Mouse (Mus musculus): Measurements from ENCODE around the gene Slc29a4. TPM values are rescaled to one million over a fixed set of nuclear protein-coding genes. Genes with fewer than 3 reads are reported as not detected.

The Slc29a4 gene
- polyA plus RNA-seq, 1 experiment from 2014 or later: 8.4 TPM

- no peak overlapping the region for H3K27ac ChIP-seq
These were observed 8.7 kb downstream of the Slc29a4 start for GRCm38 (mm10) chr5:142700842-142701589.

DNA sequence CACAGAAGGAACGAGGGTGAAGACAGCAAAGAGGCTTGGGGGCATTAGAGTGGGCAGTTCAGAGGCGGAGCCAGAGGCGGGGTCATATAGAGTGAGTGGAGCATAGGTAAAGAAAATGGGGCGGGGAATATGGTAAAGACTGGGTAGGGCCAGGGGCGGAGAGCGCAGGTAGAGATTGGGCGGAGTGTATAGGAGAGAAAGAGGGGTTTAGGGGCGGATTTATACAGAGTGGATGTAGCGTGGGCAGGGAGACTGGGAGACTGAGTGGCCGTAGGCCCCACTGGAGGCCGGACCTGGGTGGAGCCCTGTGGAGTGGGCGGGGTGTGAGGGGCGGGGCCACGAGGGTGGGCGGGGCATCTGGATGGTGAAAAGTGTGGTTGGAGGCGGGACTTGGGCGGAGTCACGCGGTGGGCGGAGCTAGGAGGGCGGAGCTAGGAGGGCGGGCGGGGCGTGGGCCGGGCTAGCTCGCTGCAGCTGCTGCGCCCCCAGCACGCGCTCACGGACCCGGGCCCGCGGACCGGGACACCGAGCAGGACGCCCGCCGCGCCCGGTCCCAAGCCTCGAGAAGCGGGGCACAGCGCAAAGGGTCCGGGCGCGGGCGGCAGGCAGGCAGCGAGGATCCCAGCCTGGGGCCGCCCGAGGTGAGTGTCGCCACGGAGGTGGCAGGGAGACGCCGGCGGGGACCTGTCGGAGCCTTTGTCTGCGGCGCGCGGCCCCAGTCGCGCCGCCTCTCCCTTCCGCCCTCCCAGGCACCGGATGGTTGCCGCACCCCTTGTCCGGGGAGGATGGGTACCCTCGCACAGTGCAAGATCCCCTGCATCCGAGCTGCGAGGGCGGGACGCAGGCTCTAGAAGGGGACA is 9.6 kb downstream of the Slc29a4 start:
- H3K27me3 ChIP-seq (replicated peaks): peaks cover 10% of the 10 kb centered on the region
- H3K4me3 ChIP-seq (replicated peaks): peak overlapping the region; percentile 62
- peak overlapping the region; percentile 100 for H3K4me2 ChIP-seq (replicated peaks)
- no peaks in the 10 kb centered on the region for H3K9me3 ChIP-seq
- peak overlapping the region; percentile 60 for H3K9ac ChIP-seq
- ATAC-seq: peak; percentile 91
- WGBS: under 1% methylated on average over 71 of the region's 72 CpGs
- peaks cover 13% of the 10 kb centered on the region for H3K4me1 ChIP-seq (replicated peaks)
- H3K27ac ChIP-seq: no peak overlapping the region
- H3K36me3 ChIP-seq: no peaks in the 10 kb centered on the region

More at GRCm38 (mm10) chr5:142700842-142701589, 8.7 kb downstream of the Slc29a4 start:
- Histone ChIP-seq H3K4me2 (replicated peaks) (peak overlapping the region; percentile 100), H3K36me3 (no peaks in the 10 kb centered on the region), H3K27me3 (replicated peaks) (peaks cover 10% of the 10 kb centered on the region), H3K9ac (no peak overlapping the region), H3K4me1 (replicated peaks) (peaks cover 13% of the 10 kb centered on the region), H3K9me3 (no peaks in the 10 kb centered on the region), H3K4me3 (replicated peaks) (peak overlapping the region; percentile 62)
- 9% methylated on average over 15 of the region's 15 CpGs for WGBS
- ATAC-seq: peak; percentile 69

DNA sequence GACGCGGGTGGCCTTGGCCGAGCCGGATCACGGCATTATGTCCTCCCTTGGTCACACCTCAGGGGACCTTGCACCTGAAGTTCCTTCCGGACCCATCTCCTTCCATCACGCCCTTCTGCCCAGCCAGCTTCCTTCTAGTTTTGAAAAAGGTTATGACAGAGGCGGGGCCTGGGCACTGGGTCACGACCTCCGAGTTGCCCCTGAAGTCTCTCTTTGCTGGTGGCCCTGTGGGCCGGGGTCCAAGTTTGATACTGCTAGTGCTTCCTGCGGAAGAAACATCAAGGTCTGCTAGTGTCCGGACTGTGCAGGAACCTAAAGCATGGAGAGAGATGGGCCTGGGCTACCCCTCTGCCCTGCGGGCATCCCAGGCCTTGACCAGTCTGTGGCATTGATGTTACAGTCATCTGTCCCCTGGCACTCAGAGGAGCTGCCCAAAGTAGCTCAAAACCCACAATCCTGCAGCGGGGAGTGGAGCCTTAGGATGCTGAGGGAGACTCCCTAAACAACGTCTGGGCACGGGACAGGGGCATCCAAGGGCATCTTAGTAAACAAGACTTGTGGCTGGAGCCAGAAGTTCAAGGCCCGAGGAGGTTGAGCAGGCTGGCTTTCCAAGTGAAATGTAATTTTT is 10.3 kb downstream of the Slc29a4 start:
- H3K4me1 ChIP-seq (replicated peaks): peaks cover 13% of the 10 kb centered on the region
- peak overlapping the region; percentile 62 for H3K4me3 ChIP-seq (replicated peaks)
- peak overlapping the region; percentile 60 for H3K9ac ChIP-seq
- 20% methylated on average over 18 of the region's 18 CpGs for WGBS
- ATAC-seq: peak; percentile 5; the same call in 1 of the 2 replicates
- H3K36me3 ChIP-seq: no peaks in the 10 kb centered on the region
- peak overlapping the region; percentile 100 for H3K4me2 ChIP-seq (replicated peaks)
- H3K27ac ChIP-seq: no peak overlapping the region
- no peaks in the 10 kb centered on the region for H3K9me3 ChIP-seq
- H3K27me3 ChIP-seq (replicated peaks): peaks cover 10% of the 10 kb centered on the region

GRCm38 (mm10) chr5:142703569-142703968 is 11.3 kb downstream of the Slc29a4 start:
- no peak for ATAC-seq
- Histone ChIP-seq H3K4me2 (replicated peaks) (no peak overlapping the region), H3K4me3 (replicated peaks) (no peak overlapping the region), H3K27me3 (replicated peaks) (peaks cover 10% of the 10 kb centered on the region), H3K36me3 (no peaks in the 10 kb centered on the region), H3K27ac (no peak overlapping the region), H3K9me3 (no peaks in the 10 kb centered on the region), H3K4me1 (replicated peaks) (peaks cover 13% of the 10 kb centered on the region), H3K9ac (no peak overlapping the region)
- 88% methylated on average over 10 of the region's 10 CpGs for WGBS

DNA sequence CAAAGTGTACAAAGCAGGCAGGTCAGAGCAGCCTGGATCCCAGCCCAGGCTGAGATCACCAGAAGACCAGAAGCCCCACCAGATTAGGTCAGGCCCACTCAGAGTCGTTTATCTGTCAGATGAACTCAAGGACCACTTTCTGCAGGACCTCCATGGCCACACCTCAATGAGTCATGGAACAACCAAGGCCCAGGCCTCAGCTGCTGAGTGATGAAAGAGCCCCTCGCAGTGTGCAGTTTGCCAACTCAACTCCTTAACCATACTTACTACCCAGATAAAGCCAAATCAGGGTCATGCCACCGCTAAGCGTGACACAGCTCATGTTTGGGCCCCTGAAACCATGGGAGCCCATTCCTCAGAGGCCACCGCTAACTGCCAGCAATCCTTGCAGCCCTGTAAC is 15.4 kb downstream of the Slc29a4 start:
- no peaks in the 10 kb centered on the region for H3K36me3 ChIP-seq
- H3K27me3 ChIP-seq (replicated peaks): 0 out of 2 replicates have a peak, but pooled peaks cover 4% of the 10 kb centered on the region
- peaks cover under 1% of the 10 kb centered on the region; the same call in 1 of the 2 replicates for H3K4me1 ChIP-seq (replicated peaks)
- no peak overlapping the region for H3K27ac ChIP-seq
- ATAC-seq: no peak
- no peak overlapping the region for H3K9ac ChIP-seq
- H3K4me3 ChIP-seq (replicated peaks): no peak overlapping the region
- H3K4me2 ChIP-seq (replicated peaks): no peak overlapping the region
- WGBS: 84% methylated on average over 5 of the region's 5 CpGs
- H3K9me3 ChIP-seq: no peaks in the 10 kb centered on the region

- no peaks in the 10 kb centered on the region for H3K36me3 ChIP-seq
- no peaks in the 10 kb centered on the region for H3K4me1 ChIP-seq (replicated peaks)
- H3K4me3 ChIP-seq (replicated peaks): no peak overlapping the region
- H3K9ac ChIP-seq: no peak overlapping the region
- H3K4me2 ChIP-seq (replicated peaks): no peak overlapping the region
- H3K27ac ChIP-seq: no peak overlapping the region
- WGBS: 77% methylated on average over 7 of the region's 7 CpGs
- H3K27me3 ChIP-seq (replicated peaks): no peaks in the 10 kb centered on the region
- no peaks in the 10 kb centered on the region for H3K9me3 ChIP-seq
- ATAC-seq: no peak
These were observed 17.1 kb downstream of the Slc29a4 start for GRCm38 (mm10) chr5:142709436-142709835.

DNA sequence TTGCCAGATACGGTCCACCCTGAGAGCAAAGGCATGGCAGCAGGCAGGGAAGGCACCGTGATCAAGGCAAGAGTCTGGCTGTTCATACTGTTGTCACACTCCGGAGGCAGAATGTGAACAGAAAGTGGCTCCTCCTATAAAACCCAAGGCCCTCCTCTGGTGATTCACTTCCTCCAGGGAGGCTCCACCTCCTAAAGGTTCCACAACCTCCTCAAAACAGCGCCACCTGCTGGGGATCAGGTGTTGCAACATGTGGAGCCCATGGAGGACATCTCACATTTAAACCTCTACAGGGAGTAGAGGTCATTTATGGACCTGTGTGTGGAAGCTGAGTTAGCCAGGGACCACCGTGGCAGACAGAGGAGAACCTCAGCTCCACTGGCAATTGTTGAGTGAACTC is 20.1 kb downstream of the Slc29a4 start:
- H3K9ac ChIP-seq: no peak overlapping the region
- H3K4me1 ChIP-seq (replicated peaks): no peaks in the 10 kb centered on the region
- H3K4me3 ChIP-seq (replicated peaks): no peak overlapping the region
- no peak for ATAC-seq
- H3K27ac ChIP-seq: no peak overlapping the region
- no peaks in the 10 kb centered on the region for H3K9me3 ChIP-seq
- H3K36me3 ChIP-seq: no peaks in the 10 kb centered on the region
- H3K4me2 ChIP-seq (replicated peaks): no peak overlapping the region
- H3K27me3 ChIP-seq (replicated peaks): no peaks in the 10 kb centered on the region
- WGBS: 84% methylated on average over 5 of the region's 5 CpGs

- H3K4me3 ChIP-seq (replicated peaks): no peak overlapping the region
- H3K4me2 ChIP-seq (replicated peaks): no peak overlapping the region
- WGBS: 87% methylated on average over 10 of the region's 10 CpGs
- H3K27me3 ChIP-seq (replicated peaks): no peaks in the 10 kb centered on the region
- H3K4me1 ChIP-seq (replicated peaks): no peaks in the 10 kb centered on the region
- no peaks in the 10 kb centered on the region for H3K9me3 ChIP-seq
- H3K9ac ChIP-seq: no peak overlapping the region
- no peak overlapping the region for H3K27ac ChIP-seq
- no peaks in the 10 kb centered on the region for H3K36me3 ChIP-seq
- ATAC-seq: no peak
These were observed 21.7 kb downstream of the Slc29a4 start for GRCm38 (mm10) chr5:142713966-142714365.

DNA sequence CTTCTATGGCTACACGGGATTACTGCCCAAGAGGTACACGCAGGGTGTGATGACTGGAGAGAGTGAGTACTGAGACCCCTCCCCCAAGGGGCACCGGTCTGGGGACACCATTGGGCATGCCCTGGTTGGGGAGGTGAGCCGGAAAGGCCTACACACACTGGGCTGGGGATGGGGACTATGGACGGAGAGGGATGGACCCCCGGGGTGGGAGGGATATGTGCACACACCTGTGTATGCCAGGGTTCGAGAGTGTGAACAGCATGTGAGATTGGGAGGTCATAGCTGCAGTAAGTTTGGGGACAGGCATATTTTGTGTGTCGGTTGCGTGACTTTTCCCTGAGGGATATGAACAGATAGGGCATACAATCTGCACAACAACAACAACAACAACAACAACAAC is 22.7 kb downstream of the Slc29a4 start:
- 80% methylated on average over 9 of the region's 9 CpGs for WGBS
- ATAC-seq: no peak
- no peaks in the 10 kb centered on the region for H3K36me3 ChIP-seq
- H3K4me2 ChIP-seq (replicated peaks): no peak overlapping the region
- H3K9me3 ChIP-seq: no peaks in the 10 kb centered on the region
- H3K27me3 ChIP-seq (replicated peaks): no peaks in the 10 kb centered on the region
- no peak overlapping the region for H3K4me3 ChIP-seq (replicated peaks)
- H3K4me1 ChIP-seq (replicated peaks): no peaks in the 10 kb centered on the region
- no peak overlapping the region for H3K9ac ChIP-seq
- H3K27ac ChIP-seq: no peak overlapping the region

- no peaks in the 10 kb centered on the region for H3K4me1 ChIP-seq (replicated peaks)
- no peaks in the 10 kb centered on the region for H3K36me3 ChIP-seq
- H3K27me3 ChIP-seq (replicated peaks): no peaks in the 10 kb centered on the region
- H3K9ac ChIP-seq: no peak overlapping the region
- ATAC-seq: no peak
- 84% methylated on average over 6 of the region's 6 CpGs for WGBS
- no peak overlapping the region for H3K27ac ChIP-seq
- H3K4me2 ChIP-seq (replicated peaks): no peak overlapping the region
- no peaks in the 10 kb centered on the region for H3K9me3 ChIP-seq
- H3K4me3 ChIP-seq (replicated peaks): no peak overlapping the region
These were observed 23.7 kb downstream of the Slc29a4 start for GRCm38 (mm10) chr5:142716056-142716455.

DNA sequence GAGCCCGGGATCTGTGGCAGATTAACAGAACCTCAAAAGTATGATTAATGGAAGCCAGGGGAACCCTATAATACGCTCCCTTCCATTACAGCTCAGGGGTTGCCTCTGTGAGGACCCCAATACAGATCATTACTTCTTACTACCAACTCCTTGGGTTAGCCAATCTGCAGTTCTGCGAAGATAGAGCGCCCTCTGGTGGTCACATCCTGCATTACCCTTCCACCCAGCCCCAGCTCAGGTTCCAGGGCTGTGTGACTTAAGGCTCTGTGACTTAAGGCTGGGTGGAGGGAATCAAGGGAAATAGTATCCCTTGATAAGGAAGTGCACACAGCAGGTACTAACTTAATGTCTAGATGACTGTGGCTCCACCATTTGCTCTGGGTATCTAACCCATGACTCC is 25.7 kb downstream of the Slc29a4 start:
- ATAC-seq: 0 out of 2 replicates have a peak, but pooled peaks have one; percentile 21

DNA sequence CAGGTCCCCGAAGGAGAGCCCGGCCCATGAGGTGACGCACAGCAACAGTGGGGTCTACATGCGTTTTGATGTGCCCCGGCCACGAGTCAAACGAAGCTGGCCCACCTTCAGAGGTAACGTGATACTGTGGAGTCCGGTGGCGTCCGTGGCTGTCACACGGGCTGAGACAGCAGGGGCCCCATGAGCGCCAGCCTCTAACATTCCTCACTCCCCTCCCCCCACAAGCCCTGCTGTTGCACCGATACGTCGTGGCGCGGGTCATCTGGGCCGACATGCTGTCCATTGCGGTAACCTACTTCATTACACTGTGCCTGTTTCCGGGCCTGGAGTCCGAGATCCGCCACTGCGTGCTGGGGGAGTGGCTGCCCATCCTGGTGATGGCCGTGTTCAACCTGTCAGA is 26.2 kb downstream of the Slc29a4 start:
- H3K9ac ChIP-seq: no peak overlapping the region
- H3K4me3 ChIP-seq (replicated peaks): no peak overlapping the region
- WGBS: 65% methylated on average over 25 of the region's 25 CpGs
- ATAC-seq: no peak
- no peak overlapping the region for H3K27ac ChIP-seq
- H3K36me3 ChIP-seq: no peaks in the 10 kb centered on the region
- no peaks in the 10 kb centered on the region for H3K4me1 ChIP-seq (replicated peaks)
- no peak overlapping the region for H3K4me2 ChIP-seq (replicated peaks)
- no peaks in the 10 kb centered on the region for H3K27me3 ChIP-seq (replicated peaks)
- H3K9me3 ChIP-seq: no peaks in the 10 kb centered on the region

More for the DNA sequence above, 25.7 kb downstream of the Slc29a4 start:
- H3K9me3 ChIP-seq: no peaks in the 10 kb centered on the region
- H3K4me2 ChIP-seq (replicated peaks): no peak overlapping the region
- H3K27ac ChIP-seq: no peak overlapping the region
- no peaks in the 10 kb centered on the region for H3K4me1 ChIP-seq (replicated peaks)
- H3K9ac ChIP-seq: no peak overlapping the region
- H3K36me3 ChIP-seq: no peaks in the 10 kb centered on the region
- H3K27me3 ChIP-seq (replicated peaks): no peaks in the 10 kb centered on the region
- H3K4me3 ChIP-seq (replicated peaks): no peak overlapping the region
- 20% methylated on average over 4 of the region's 4 CpGs for WGBS
